Mouse (Mus musculus): Measurements from ENCODE around the gene Mapk1.

DNA sequence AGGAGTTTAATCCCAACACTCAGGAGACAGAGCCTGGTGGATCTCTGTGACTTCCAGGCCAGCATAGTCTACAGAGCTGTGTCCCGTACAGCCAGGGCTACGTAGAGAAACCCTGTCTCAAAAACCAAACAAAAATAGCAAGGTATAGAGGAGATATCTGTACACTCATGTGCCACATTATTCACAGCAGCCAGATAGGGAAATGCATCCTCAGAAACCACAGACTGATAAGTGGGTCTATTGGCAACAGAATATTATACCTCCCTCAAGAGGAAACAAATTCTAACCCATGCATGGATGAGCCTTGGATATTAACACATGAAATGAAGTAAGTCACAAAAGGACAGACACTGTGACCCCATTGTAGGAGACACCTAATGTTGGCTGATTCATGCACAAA, 84.4 kb downstream of the Mapk1 start:
- TF ChIP-seq POLR2A (IDR thresholded peaks at IDR 0.05; ENCODE audit: extremely low read depth, insufficient read depth, low read length) (no peak), CTCF (IDR thresholded peaks at IDR 0.05; ENCODE audit: low read depth, low read length) (no peak)

Data from liver, adult 2 months (tissue).